Mouse (Mus musculus) cerebellum, adult 2 months (tissue): Measurements from ENCODE around the gene Ywhaq.

ENCODE experiments used
- CTCF ChIP-seq: fragments of 200-500 bp; IDR thresholded peaks from 2 replicates; pipeline ENCODE4 v1.5.1; 2011; ENCODE audit warnings: low read depth, mild to moderate bottlenecking, control low read depth, low read length, moderate library complexity, borderline replicate concordance; ENCODE audit not compliant: insufficient read depth
- POLR2A ChIP-seq: fragments of 200-500 bp; IDR thresholded peaks from 2 replicates; pipeline ENCODE4 v1.6.1; 2011; ENCODE audit warnings: low read length, control low read depth, borderline replicate concordance; ENCODE audit not compliant: insufficient read depth

DNA sequence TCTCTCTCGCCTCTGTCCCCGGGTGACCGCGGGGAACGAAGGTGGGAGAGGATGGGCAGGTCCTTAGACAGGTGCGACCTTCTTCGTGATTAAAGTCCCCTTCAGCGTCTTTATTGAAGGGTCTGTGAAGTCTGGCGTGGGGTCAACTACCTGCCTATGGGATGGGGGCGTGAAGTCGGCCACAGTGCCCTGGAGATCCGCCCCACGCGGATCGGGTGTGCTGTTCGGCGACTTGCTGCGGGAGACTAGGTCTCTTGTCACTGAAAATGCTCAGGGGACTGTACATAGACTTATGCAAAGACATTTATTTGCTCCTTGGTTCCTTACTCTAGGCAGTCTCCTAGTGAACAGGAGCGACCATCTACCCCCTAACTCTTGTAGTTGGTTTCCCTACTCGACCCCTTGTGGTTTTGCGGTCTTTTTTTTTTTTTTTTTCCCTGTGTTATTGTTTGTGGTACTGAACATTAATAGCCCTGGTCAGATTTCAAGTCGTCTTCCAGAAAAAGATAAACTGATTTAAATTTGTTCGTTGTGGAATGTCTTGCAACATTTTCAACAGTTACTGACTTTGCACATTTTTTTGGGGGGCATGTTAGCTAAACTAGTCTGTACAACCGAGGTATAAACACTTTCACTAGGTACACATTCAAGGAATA, 43.5 kb downstream of the Ywhaq start:
- no peak for TF ChIP-seq CTCF
- no peak for TF ChIP-seq POLR2A
